Mouse (Mus musculus) thymus, adult 2 months (tissue): ENCODE data around the gene Ccr7. TPM values are rescaled to one million over a fixed set of nuclear protein-coding genes. Genes with fewer than 3 reads are reported as not detected.

Source experiments
- DNase-seq: peaks from one replicate; pipeline ENCODE4 v3.0.0; 2021
- H3K27ac ChIP-seq: fragments of 200-500 bp; 2 replicates; pipeline ENCODE4 v1.5.1; 2012; ENCODE audit warnings: low read length, control low read depth; ENCODE audit not compliant: control insufficient read depth, insufficient read depth
- H3K27me3 ChIP-seq: fragments of 200-500 bp; 2 replicates; pipeline ENCODE4 v1.6.1; 2012; ENCODE audit warnings: mild to moderate bottlenecking, low read length, moderate library complexity, mixed read lengths; ENCODE audit not compliant: control insufficient read depth, insufficient read depth
- H3K36me3 ChIP-seq: fragments of 200-500 bp; 2 replicates; pipeline ENCODE4 v1.6.1; 2012; ENCODE audit warnings: mild to moderate bottlenecking, low read length, moderate library complexity; ENCODE audit not compliant: control insufficient read depth, insufficient read depth
- H3K4me1 ChIP-seq: fragments of 200-500 bp; replicated peaks from 2 replicates; pipeline ENCODE4 v1.6.1; 2012; ENCODE audit warnings: low read length; ENCODE audit not compliant: control insufficient read depth, insufficient read depth
- H3K4me3 ChIP-seq: fragments of 200-500 bp; 2 replicates; pipeline ENCODE4 v1.5.1; 2012; ENCODE audit warnings: mild to moderate bottlenecking, low read length, control low read depth, moderate library complexity; ENCODE audit not compliant: control insufficient read depth, insufficient read depth
- CTCF ChIP-seq: fragments of 200-500 bp; IDR thresholded peaks from 2 replicates; pipeline ENCODE4 v1.5.1; 2012; ENCODE audit warnings: mild to moderate bottlenecking, control low read depth, low read length, moderate library complexity, borderline replicate concordance; ENCODE audit not compliant: control insufficient read depth, poor library complexity, insufficient read depth; ENCODE audit errors: extremely low read depth
- POLR2A ChIP-seq: fragments of 200-500 bp; IDR thresholded peaks from 2 replicates; pipeline ENCODE4 v1.6.1; 2012; ENCODE audit warnings: mild to moderate bottlenecking, low read length, control low read depth, moderate library complexity; ENCODE audit not compliant: control insufficient read depth, poor library complexity, insufficient read depth; ENCODE audit errors: extremely low read depth
- WGBS: fragments of 180-500 bp; shearing (Covaris S2); methylation state at CpG from one replicate; pipeline ENCODE4 v1.1.7; 2018; 5-methylcytosine and 5-hydroxymethylcytosine counted together
- polyA plus RNA-seq: library from polyadenylated mRNA; depleted of rRNA; stranded (reverse); fragments of >200 nt; gene quantifications from 2 replicates; pipeline ENCODE4 v1.2.3, GENCODE M21; 2012

Ccr7 gene
- polyA plus RNA-seq, 1 experiment = 240 TPM

DNA sequence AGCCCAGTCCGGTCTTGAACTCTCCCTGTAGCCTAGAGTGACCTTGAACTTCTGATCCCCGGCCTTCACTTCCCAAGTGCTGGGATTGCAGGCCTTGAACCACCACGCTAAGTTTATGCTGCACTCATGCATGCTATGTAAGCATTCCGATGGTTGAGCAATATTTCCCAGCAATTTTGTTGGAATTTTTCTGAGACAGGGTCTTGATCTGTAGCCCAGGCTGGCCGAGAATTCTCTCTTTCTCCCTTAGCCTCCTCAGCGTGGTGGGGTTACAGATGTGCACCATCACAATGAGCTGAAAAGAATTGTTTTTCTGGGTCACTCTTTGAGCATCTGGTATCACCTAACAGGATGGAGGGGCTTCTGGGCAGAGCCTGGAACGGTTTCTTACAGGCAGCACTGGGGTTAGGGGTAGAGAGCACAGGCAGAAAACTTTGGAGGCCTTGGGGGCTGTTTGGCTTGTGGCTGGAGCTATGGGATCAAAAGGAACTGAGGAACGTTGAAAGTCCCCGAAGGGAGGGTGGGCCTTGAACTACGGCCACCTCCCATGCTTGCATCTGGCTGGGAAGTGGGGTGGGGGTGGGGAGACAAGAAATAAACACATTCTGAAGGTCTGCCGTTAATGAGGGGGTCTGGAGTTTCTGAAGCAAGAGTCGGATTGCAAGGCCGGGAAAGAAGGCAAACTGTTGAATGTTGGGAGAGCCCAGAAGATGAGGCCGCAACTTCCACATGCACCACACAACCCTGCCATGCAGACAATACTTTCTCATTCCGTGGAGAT lies 20.4 kb downstream of the Ccr7 start:
- WGBS = 74% methylated on average over 15 of the region's 15 CpGs
- H3K27me3 ChIP-seq = no peaks in the 10 kb centered on the region
- H3K4me1 ChIP-seq = peaks cover 60% of the 10 kb centered on the region
- DNase-seq = no peak
- no peak overlapping the region for H3K4me3 ChIP-seq
- H3K27ac ChIP-seq = peak overlapping the region; percentile 8; the same call in 1 of the 2 replicates
- H3K36me3 ChIP-seq = no peaks in the 10 kb centered on the region
- TF ChIP-seq POLR2A (no peak), CTCF (no peak)

DNA sequence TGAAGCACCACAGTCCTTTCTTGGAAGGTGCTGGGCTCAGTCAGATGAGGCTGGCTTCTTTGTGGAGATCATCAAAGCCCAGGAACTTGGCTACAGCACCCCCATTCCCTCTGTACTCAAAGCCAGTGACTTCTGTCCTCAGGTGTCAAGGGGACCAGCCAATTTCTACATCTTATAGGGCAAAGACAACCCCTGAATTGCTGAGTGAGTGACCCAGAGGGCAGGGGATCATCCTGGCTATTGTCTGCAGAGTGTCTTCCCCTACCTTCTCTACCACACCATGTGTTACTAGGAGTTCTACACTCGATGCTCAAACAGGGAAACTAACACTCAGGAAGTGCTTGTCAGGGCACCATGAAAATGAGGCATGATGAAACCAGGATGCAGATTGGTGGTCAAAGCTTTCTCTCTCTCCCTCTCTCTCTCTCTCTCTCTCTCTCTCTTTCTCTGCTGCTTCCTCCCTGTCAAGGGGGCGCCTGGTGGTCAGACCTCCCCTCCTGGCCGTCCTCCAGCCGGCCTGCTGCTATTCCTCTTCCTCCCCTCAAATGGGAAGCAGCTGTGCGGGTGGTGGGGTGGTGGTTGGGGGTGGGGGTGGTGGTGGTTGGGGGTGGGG lies 21.5 kb downstream of the Ccr7 start:
- Histone ChIP-seq H3K4me3 (no peak overlapping the region), H3K36me3 (no peaks in the 10 kb centered on the region), H3K27ac (peak overlapping the region; percentile 8; the same call in 1 of the 2 replicates), H3K4me1 (peaks cover 57% of the 10 kb centered on the region), H3K27me3 (no peaks in the 10 kb centered on the region)
- DNase-seq = no peak
- TF ChIP-seq CTCF (no peak), POLR2A (no peak)
- WGBS = 9% methylated on average over 4 of the region's 5 CpGs

DNA sequence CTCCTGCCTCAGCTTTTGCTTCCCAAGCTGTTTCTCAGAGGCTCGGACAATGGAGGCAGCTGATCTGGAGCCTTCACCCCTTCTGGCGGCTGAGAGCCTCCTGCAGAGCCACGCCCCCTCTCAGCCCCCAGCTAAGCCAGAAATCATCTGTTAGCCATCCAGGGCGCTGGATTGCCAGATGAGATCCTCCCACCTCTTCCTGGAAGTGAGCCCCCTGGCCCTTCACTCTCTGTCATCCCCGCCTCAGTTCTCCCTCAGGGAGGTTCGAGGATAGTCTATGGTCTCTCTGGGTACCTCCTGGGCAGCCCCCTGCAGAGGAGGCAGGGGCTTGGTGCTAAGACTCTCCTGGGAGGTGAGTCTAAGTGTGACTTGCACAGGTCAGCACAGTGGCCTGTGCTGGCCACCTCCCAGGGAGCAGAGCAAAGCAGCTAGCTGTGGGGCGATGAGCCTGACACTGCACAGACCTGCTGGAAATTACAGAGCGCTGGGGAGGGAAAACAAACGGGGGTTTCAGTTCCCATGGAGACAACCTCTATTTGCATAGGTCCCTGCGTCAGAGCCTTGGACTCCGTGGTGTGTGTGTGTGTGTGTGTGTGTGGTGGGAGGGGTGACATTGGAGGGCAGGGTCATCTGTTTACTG lies 22.7 kb downstream of the Ccr7 start:
- Histone ChIP-seq H3K4me1 (peaks cover 61% of the 10 kb centered on the region), H3K36me3 (no peaks in the 10 kb centered on the region), H3K27ac (no peak overlapping the region), H3K27me3 (no peaks in the 10 kb centered on the region), H3K4me3 (no peak overlapping the region)
- no peak for TF ChIP-seq CTCF
- no peak for DNase-seq
- whole genome bisulfite sequencing = 46% methylated on average over 11 of the region's 11 CpGs

DNA sequence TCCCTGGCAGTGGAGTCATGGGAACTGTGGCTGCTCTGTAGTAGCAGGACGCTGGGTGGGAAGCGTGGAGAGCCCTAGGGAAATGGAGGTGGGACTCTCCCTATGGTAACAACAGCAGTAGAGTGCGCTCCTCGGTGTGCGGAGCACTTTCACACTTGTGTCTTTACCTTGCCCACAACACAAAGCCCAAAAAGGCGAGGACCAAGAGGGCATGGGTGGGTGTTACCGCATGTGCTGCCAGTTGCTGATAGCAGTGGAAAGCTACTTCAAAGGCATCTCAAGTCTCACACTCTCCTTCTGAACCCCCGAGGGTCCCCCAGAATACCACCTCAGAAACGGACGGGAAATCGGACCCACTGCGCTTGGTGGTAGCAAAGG lies 23.4 kb downstream of the Ccr7 start:
- no peak for DNase-seq
- no peaks in the 10 kb centered on the region for H3K27me3 ChIP-seq
- 48% methylated on average over 12 of the region's 12 CpGs for WGBS
- peaks cover 61% of the 10 kb centered on the region for H3K4me1 ChIP-seq
- no peak overlapping the region for H3K27ac ChIP-seq
- no peak for TF ChIP-seq POLR2A
- no peaks in the 10 kb centered on the region for H3K36me3 ChIP-seq
- no peak overlapping the region for H3K4me3 ChIP-seq

DNA sequence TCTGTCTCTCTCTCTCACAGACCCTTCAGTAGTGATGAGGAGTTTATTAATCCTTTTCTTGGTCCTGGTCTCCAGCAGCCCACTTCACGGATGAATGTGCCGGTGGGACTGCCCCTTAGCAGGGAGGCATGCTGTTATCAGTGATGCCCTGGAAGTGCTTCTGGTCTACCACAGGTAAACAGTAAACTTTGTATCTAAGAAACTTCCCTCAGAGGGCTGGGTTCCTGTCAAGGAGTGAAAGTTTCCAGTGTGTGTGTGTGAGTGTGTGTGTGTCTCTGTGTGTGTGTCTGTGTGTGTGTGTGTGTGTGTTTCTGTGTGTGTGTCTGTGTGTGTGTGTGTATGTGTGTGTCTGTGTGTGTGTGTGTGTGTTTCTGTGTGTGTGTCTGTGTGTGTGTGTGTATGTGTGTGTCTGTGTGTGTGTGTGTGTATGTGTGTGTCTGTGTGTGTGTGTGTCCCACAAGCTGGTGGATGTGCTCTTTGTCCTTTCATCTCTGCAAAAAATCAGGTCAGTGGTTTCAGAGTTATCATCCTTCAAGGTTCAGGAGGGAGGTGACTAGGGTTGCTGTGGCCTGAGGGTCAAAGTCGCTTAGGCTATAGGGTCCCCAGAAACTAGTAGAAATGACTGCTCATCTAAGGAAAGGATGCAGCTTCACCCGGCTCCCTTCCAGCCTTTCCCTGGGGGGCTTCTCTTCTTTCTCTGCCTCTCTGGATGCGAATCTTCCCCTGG lies 24.0 kb downstream of the Ccr7 start:
- WGBS = 71% methylated on average over 5 of the region's 5 CpGs
- Histone ChIP-seq H3K27me3 (no peaks in the 10 kb centered on the region), H3K4me3 (no peak overlapping the region), H3K36me3 (no peaks in the 10 kb centered on the region), H3K27ac (no peak overlapping the region), H3K4me1 (peaks cover 66% of the 10 kb centered on the region)
- TF ChIP-seq POLR2A (no peak), CTCF (no peak)
- DNase-seq = no peak

DNA sequence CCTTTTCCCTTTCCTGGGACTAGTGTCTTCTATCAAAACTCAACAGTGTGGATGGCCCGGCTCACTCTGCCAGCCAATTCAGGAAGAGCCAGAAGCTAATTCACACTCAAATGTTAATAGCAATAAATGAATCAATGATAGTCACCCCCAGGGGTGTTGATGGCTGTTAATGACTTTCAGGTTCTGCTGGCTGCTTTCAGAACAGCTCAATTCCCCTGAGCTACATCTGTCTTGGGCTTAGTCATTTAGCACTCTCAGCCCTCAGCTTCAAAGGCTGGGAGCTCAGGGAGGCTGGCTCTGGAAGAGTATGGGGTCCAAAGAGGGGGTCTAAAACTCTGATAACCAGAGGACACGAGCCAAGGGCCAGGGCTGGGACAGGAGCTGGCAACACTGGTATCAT lies 25.6 kb downstream of the Ccr7 start:
- H3K36me3 ChIP-seq = no peaks in the 10 kb centered on the region
- H3K4me1 ChIP-seq = peaks cover 67% of the 10 kb centered on the region
- DNase-seq = no peak
- no peak overlapping the region for H3K4me3 ChIP-seq
- 89% methylated on average over 2 of the region's 2 CpGs for WGBS
- no peaks in the 10 kb centered on the region for H3K27me3 ChIP-seq
- TF ChIP-seq POLR2A = no peak
- no peak for TF ChIP-seq CTCF
- H3K27ac ChIP-seq = no peak overlapping the region
